Mouse (Mus musculus): Measurements from ENCODE around the gene Kdm1b. TPM values are rescaled to one million over a fixed set of nuclear protein-coding genes. Genes with fewer than 3 reads are reported as not detected.

Gene Kdm1b
- polyA plus RNA-seq, 1 experiment from 2014 or later, result 16.4 TPM

DNA sequence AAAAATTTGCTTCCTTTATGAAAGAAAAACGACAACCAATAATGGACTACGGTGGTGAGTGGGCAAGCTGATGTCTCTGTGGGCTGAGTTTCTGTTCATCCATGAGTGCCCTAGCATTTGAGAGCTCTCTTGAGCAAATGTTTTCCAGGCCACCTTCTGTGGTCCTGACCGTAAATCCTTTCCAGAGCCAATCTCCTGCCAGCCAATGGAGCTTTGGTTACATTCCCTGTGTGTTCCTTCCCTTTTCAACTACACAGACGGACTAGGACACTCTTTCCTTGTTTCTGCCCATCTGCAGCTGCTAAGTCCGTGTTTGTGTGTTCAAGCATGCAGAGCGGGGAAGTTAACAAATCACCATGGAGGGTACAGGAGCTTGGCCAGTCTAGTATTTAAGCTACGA lies 22.5 kb upstream of the Kdm1b start:
- H3K27ac ChIP-seq (ENCODE audit: low read length), result no peak overlapping the region
- no peaks in the 10 kb centered on the region for H3K27me3 ChIP-seq (ENCODE audit: control insufficient read depth, insufficient read depth, low read length)
- no peaks in the 10 kb centered on the region for H3K36me3 ChIP-seq (ENCODE audit: control insufficient read depth, insufficient read depth, low read length)
- H3K4me1 ChIP-seq (ENCODE audit: control insufficient read depth, insufficient read depth, low read length), result no peaks in the 10 kb centered on the region
- ATAC-seq (ENCODE audit: insufficient read depth, low FRiP score), result no peak
- 71% methylated on average over 7 of the region's 7 CpGs for WGBS
- H3K9ac ChIP-seq (ENCODE audit: low read length), result no peak overlapping the region
- H3K9me3 ChIP-seq (replicated peaks; ENCODE audit: control insufficient read depth, low read length), result no peaks in the 10 kb centered on the region
- no peak overlapping the region for H3K4me3 ChIP-seq (replicated peaks; ENCODE audit: low read length)
- H3K4me2 ChIP-seq (ENCODE audit: low read depth, low read length), result no peak overlapping the region

DNA sequence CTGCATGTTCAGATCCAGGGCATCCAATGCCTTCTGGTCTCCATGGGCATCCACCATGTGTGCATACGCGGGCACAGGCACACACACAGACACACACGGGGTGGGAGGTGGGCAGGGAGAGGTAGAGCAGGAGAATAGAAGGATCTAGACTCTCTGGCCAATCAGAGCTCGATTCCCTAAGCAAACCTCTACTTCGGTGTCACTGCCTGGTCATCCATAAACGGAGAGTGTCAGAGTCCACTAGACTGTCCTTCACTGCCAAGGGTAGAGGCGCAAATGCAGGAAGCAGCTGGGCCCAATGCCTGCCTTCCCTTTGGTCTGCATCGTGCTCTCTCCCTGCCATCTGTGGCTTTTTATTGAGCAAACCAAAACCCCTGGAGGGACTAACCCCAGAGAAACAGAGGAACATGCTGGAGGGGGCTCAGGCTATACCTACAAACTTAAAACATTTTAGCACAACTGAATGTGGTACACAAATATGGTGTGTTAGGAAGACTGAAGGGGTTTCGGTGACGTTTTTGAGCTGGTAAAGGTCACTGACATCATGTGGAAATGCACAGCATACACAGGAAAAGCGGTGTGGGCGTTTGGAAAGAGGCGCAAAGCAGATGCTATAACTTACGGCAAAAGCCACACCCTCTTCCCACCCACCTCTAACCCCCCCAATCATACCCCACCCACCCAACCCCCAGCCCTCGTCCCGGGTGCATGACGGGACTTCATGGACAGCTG lies 12.8 kb upstream of the Kdm1b start:
- Histone ChIP-seq H3K9ac (ENCODE audit: low read length) (no peak overlapping the region), H3K9me3 (replicated peaks; ENCODE audit: control insufficient read depth, low read length) (no peaks in the 10 kb centered on the region), H3K4me1 (ENCODE audit: control insufficient read depth, insufficient read depth, low read length) (no peaks in the 10 kb centered on the region), H3K27ac (ENCODE audit: low read length) (no peak overlapping the region), H3K36me3 (ENCODE audit: control insufficient read depth, insufficient read depth, low read length) (no peaks in the 10 kb centered on the region), H3K4me2 (ENCODE audit: low read depth, low read length) (no peak overlapping the region), H3K4me3 (replicated peaks; ENCODE audit: low read length) (no peak overlapping the region), H3K27me3 (ENCODE audit: control insufficient read depth, insufficient read depth, low read length) (no peaks in the 10 kb centered on the region)
- WGBS, result 85% methylated on average over 17 of the region's 17 CpGs
- ATAC-seq (ENCODE audit: insufficient read depth, low FRiP score), result no peak

DNA sequence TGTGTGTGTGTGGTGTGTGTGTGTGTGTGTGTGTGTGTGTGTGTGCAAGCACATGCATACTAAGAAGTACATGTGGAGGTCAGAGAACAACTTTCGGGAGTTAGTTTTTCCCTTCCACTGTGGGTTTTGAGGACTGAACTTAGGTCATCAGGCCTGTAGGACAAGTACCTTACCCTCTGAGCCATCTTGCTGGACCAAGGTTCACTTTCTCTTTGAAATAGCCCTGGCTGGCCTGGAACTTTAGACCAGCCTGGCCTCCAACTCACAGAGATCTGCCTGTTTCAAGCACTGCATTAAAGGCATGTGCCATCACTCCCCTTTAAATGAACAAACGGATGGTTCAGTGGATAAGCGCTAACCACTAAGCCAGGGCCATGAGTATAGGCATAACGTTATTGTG lies 9.7 kb upstream of the Kdm1b start:
- WGBS, result 89% methylated on average over 4 of the region's 4 CpGs
- Histone ChIP-seq H3K9ac (ENCODE audit: low read length) (no peak overlapping the region), H3K9me3 (replicated peaks; ENCODE audit: control insufficient read depth, low read length) (no peaks in the 10 kb centered on the region), H3K4me3 (replicated peaks; ENCODE audit: low read length) (no peak overlapping the region), H3K27me3 (ENCODE audit: control insufficient read depth, insufficient read depth, low read length) (no peaks in the 10 kb centered on the region), H3K36me3 (ENCODE audit: control insufficient read depth, insufficient read depth, low read length) (no peaks in the 10 kb centered on the region), H3K27ac (ENCODE audit: low read length) (no peak overlapping the region), H3K4me2 (ENCODE audit: low read depth, low read length) (no peak overlapping the region), H3K4me1 (ENCODE audit: control insufficient read depth, insufficient read depth, low read length) (no peaks in the 10 kb centered on the region)
- no peak for ATAC-seq (ENCODE audit: insufficient read depth, low FRiP score)

GRCm38 (mm10) chr13:47037946-47038345 lies 5.4 kb upstream of the Kdm1b start:
- no peak for ATAC-seq (ENCODE audit: insufficient read depth, low FRiP score)
- no peaks in the 10 kb centered on the region for H3K4me1 ChIP-seq (ENCODE audit: control insufficient read depth, insufficient read depth, low read length)
- H3K27ac ChIP-seq (ENCODE audit: low read length), result no peak overlapping the region
- 85% methylated on average over 6 of the region's 6 CpGs for WGBS
- H3K36me3 ChIP-seq (ENCODE audit: control insufficient read depth, insufficient read depth, low read length), result no peaks in the 10 kb centered on the region
- no peaks in the 10 kb centered on the region for H3K27me3 ChIP-seq (ENCODE audit: control insufficient read depth, insufficient read depth, low read length)
- no peak overlapping the region for H3K9ac ChIP-seq (ENCODE audit: low read length)
- no peaks in the 10 kb centered on the region for H3K9me3 ChIP-seq (replicated peaks; ENCODE audit: control insufficient read depth, low read length)
- no peak overlapping the region for H3K4me2 ChIP-seq (ENCODE audit: low read depth, low read length)
- H3K4me3 ChIP-seq (replicated peaks; ENCODE audit: low read length), result no peak overlapping the region

DNA sequence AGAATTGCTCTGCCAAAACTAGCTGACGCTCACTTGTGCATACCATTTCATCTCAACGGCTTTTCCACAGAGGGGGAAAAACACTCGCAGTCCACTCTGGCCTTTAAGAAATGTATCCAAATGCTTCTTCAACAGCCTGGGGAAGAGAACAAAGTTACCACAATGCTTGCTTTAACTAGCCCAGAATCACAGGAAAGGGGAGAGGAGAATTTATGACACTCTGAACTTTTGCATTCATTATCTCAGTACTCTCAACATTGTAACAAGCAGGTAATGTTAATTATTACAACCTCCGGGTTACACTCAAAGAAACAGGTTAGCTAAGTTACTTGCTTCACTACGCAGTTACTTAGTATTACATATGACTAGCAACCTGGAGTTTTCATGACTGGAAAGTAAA lies 3.2 kb upstream of the Kdm1b start:
- no peak overlapping the region for H3K27ac ChIP-seq (ENCODE audit: low read length)
- no peak overlapping the region for H3K4me3 ChIP-seq (replicated peaks; ENCODE audit: low read length)
- ATAC-seq (ENCODE audit: insufficient read depth, low FRiP score), result no peak
- no peaks in the 10 kb centered on the region for H3K27me3 ChIP-seq (ENCODE audit: control insufficient read depth, insufficient read depth, low read length)
- H3K36me3 ChIP-seq (ENCODE audit: control insufficient read depth, insufficient read depth, low read length), result no peaks in the 10 kb centered on the region
- H3K9me3 ChIP-seq (replicated peaks; ENCODE audit: control insufficient read depth, low read length), result no peaks in the 10 kb centered on the region
- H3K4me2 ChIP-seq (ENCODE audit: low read depth, low read length), result no peak overlapping the region
- 94% methylated on average over 5 of the region's 5 CpGs for WGBS
- no peak overlapping the region for H3K9ac ChIP-seq (ENCODE audit: low read length)
- H3K4me1 ChIP-seq (ENCODE audit: control insufficient read depth, insufficient read depth, low read length), result peaks cover 7% of the 10 kb centered on the region; the same call in 1 of the 2 replicates

DNA sequence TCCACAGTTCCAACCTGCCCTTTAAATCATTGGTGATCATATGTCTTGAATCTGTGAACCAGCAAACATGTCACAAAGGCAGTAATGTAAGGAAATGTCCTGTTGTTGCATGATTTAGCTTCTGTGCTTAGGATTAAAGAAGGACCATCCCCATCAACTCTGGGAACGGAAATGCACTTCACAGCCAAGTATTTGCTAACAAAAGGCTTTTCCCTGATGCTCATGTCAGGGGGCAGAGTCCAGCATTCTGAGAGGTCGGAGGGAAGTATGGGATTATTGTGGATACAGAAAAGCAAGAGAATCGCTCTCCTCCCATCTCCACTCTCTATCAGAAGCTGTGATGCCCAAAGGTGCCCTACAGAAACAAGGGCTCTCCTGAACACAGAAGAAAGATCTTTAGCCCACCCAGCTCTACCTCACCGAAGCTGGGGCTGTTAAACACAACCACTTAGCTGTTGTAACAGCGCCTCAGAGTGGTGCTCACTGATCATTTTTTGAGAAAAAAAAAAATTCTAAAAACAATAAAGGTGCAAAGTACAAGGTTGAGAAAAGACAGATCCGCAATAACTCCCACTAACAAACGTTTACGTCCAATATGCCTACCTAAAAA lies 1.2 kb upstream of the Kdm1b start:
- Histone ChIP-seq H3K4me2 (ENCODE audit: low read depth, low read length) (peak overlapping the region; percentile 58), H3K4me1 (ENCODE audit: control insufficient read depth, insufficient read depth, low read length) (peaks cover 7% of the 10 kb centered on the region; the same call in 1 of the 2 replicates), H3K4me3 (replicated peaks; ENCODE audit: low read length) (peak overlapping the region; percentile 73), H3K27ac (ENCODE audit: low read length) (no peak overlapping the region), H3K27me3 (ENCODE audit: control insufficient read depth, insufficient read depth, low read length) (no peaks in the 10 kb centered on the region), H3K36me3 (ENCODE audit: control insufficient read depth, insufficient read depth, low read length) (no peaks in the 10 kb centered on the region), H3K9me3 (replicated peaks; ENCODE audit: control insufficient read depth, low read length) (no peaks in the 10 kb centered on the region), H3K9ac (ENCODE audit: low read length) (no peak overlapping the region)
- WGBS, result 45% methylated on average over 8 of the region's 8 CpGs
- ATAC-seq (ENCODE audit: insufficient read depth, low FRiP score), result no peak

DNA sequence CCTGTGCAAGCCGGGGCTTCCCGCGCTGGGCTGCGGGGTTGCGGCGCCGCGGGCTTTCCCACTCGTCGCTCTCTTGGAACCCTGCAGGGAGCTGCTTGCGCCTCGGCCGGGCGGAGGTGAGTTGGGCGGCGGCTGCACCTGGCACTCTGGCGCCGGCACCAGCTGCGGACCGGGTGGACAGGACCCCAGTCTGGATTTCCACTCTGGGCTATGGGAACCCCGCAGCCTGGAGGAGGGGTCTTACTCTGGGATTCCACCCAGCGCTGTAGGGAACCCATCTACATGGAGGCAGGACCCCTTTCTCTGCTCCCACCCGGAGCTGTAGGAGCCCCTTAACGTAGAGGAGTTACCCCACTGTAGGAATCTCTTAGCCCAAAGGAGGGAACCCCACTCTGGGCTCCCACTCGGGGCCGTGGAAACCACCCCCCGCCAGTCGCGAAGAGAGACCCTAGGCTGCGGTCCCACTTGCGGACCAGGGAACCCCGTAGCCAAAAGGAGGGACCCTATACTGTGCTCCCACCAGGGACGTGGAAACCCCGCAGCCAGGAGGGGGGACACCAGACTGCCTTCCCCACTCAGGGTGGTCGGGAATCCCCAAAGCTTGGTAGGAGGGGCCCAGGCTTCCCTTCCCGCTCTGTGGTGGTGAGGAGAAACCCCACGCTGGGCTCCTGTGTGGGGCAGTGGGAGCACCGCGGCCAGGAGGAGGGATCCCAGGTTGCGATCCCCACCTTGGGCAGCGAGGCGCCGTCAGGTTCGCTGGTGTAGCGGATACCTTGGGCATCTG lies 726 bp downstream of the Kdm1b start:
- ATAC-seq (ENCODE audit: insufficient read depth, low FRiP score), result peak; percentile 11; the same call in 1 of the 2 replicates
- H3K4me1 ChIP-seq (ENCODE audit: control insufficient read depth, insufficient read depth, low read length), result peaks cover 7% of the 10 kb centered on the region; the same call in 1 of the 2 replicates
- H3K36me3 ChIP-seq (ENCODE audit: control insufficient read depth, insufficient read depth, low read length), result peaks cover 4% of the 10 kb centered on the region; the same call in 1 of the 2 replicates
- H3K27ac ChIP-seq (ENCODE audit: low read length), result peak overlapping the region; percentile 61
- H3K4me2 ChIP-seq (ENCODE audit: low read depth, low read length), result peak overlapping the region; percentile 98
- H3K4me3 ChIP-seq (replicated peaks; ENCODE audit: low read length), result peak overlapping the region; percentile 73
- no peaks in the 10 kb centered on the region for H3K27me3 ChIP-seq (ENCODE audit: control insufficient read depth, insufficient read depth, low read length)
- no peaks in the 10 kb centered on the region for H3K9me3 ChIP-seq (replicated peaks; ENCODE audit: control insufficient read depth, low read length)
- 0% methylated on average over 45 of the region's 45 CpGs for WGBS
- H3K9ac ChIP-seq (ENCODE audit: low read length), result peak overlapping the region; percentile 83

DNA sequence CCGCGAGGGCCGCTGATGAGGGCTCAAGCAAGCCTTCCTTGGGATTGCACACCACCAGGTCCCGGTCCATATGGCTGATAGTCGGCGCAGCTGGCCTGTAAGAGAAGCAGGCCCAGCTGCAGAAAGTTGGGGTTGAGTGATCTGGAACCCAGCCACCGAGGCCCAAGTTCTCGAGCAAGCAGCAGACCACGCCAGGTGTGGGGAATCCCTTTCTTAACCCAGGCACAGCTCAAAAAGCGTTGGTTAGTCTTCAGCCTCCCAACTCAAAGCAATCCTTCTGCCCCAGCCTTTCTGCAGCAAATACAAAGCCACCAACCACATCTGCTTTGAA lies 1.3 kb downstream of the Kdm1b start, which contains the start of gene Tpmt:
TSS of gene Tpmt (minus strand) at position 121 of the 331 bp plus-strand sequence.
- Histone ChIP-seq H3K4me1 (ENCODE audit: control insufficient read depth, insufficient read depth, low read length) (peaks cover 7% of the 10 kb centered on the region; the same call in 1 of the 2 replicates), H3K9me3 (replicated peaks; ENCODE audit: control insufficient read depth, low read length) (no peaks in the 10 kb centered on the region), H3K36me3 (ENCODE audit: control insufficient read depth, insufficient read depth, low read length) (peaks cover 4% of the 10 kb centered on the region; the same call in 1 of the 2 replicates), H3K4me3 (replicated peaks; ENCODE audit: low read length) (peak within 1 kb of the TSS; percentile 73), H3K4me2 (ENCODE audit: low read depth, low read length) (peak within 1 kb of the TSS; percentile 98), H3K27ac (ENCODE audit: low read length) (peak within 1 kb of the TSS; percentile 61), H3K9ac (ENCODE audit: low read length) (peak within 1 kb of the TSS; percentile 83), H3K27me3 (ENCODE audit: control insufficient read depth, insufficient read depth, low read length) (no peaks in the 10 kb centered on the region)
- 12% methylated on average over 10 of the region's 10 CpGs for WGBS
- no peak for ATAC-seq (ENCODE audit: insufficient read depth, low FRiP score)

GRCm38 (mm10) chr13:47047996-47048395 lies 4.7 kb downstream of the Kdm1b start:
- ATAC-seq (ENCODE audit: insufficient read depth, low FRiP score), result no peak
- Histone ChIP-seq H3K4me3 (replicated peaks; ENCODE audit: low read length) (no peak overlapping the region), H3K27me3 (ENCODE audit: control insufficient read depth, insufficient read depth, low read length) (no peaks in the 10 kb centered on the region), H3K9me3 (replicated peaks; ENCODE audit: control insufficient read depth, low read length) (no peaks in the 10 kb centered on the region), H3K4me1 (ENCODE audit: control insufficient read depth, insufficient read depth, low read length) (peaks cover 7% of the 10 kb centered on the region; the same call in 1 of the 2 replicates), H3K27ac (ENCODE audit: low read length) (no peak overlapping the region), H3K9ac (ENCODE audit: low read length) (no peak overlapping the region), H3K4me2 (ENCODE audit: low read depth, low read length) (no peak overlapping the region), H3K36me3 (ENCODE audit: control insufficient read depth, insufficient read depth, low read length) (peaks cover 6% of the 10 kb centered on the region; the same call in 1 of the 2 replicates)
- WGBS, result 84% methylated on average over 4 of the region's 4 CpGs

Data from stomach, embryonic 16.5 days (tissue).